Mouse (Mus musculus) heart, adult 2 months (tissue): ENCODE measurements around the gene Samhd1.

Experiments
- CTCF ChIP-seq: fragments of 200-600 bp; IDR thresholded peaks from 2 replicates; pipeline ENCODE4 v1.8.1; 2022; ENCODE audit warnings: antibody characterized with exemption, mild to moderate bottlenecking, moderate library complexity
- POLR2A ChIP-seq: fragments of 200-500 bp; IDR thresholded peaks from 2 replicates; pipeline ENCODE4 v1.6.1; 2011; ENCODE audit warnings: mild to moderate bottlenecking, low read depth, low read length, control low read depth; ENCODE audit not compliant: insufficient read depth

DNA sequence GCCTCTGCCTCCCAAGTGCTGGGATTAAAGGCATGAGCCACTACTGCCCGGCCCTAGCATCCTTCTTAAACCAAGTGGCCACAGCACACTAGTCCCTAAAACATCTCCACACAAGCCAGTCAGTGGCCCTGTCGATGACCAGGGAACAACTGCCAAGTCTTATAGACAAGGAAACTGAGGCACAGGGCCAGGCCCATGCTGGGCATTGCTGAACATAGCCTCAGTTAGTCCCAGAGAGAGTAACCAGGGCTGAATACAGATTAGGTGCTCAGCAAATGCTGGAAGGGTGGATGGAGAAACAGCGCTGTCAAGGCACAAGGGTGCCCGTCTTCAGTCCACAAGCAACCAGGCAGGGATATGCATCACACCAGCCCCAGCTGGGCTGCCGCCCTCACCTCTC, 81.9 kb downstream of the Samhd1 start:
- no peak for TF ChIP-seq CTCF
- no peak for TF ChIP-seq POLR2A
